Mouse (Mus musculus): ENCODE measurements at regions not wholly inside any gene's neighbourhood (a gene's known extent, or its start where the extent isn't known, plus 50 kb on each side); places are given as distances from the start of the nearest gene placed in this dataset.

DNA sequence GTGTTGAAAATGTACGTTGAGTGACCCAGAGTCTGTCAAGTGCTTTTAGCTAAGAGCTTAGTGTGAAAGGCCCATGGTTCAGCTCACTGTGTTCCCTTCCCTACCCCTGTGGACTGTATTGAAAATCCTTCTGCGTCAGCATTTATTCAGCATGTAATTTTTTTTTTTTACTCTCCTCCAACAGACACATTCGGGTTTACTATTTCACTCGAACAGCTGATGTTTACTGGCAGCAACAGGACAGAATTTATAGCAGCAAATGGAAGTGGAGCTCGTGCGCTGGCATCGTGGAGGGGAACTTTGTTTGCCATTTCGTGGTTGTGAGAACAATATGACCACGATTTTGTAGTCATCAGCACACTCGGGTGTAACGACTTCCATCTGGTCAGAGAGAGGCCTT lies 105.0 kb upstream of the Rnaseh2b start:
- no peak overlapping the region for H3K4me3 ChIP-seq (ENCODE audit: low read depth, low read length)
- H3K4me2 ChIP-seq (replicated peaks; ENCODE audit: low read depth) = no peak overlapping the region
- no peak overlapping the region for H3K27ac ChIP-seq (replicated peaks)
- WGBS = 71% methylated on average over 11 of the region's 11 CpGs
- no peaks in the 10 kb centered on the region for H3K36me3 ChIP-seq (ENCODE audit: control insufficient read depth, insufficient read depth, low read length)
- ATAC-seq (ENCODE audit: low FRiP score, low TSS enrichment) = no peak
- H3K27me3 ChIP-seq (ENCODE audit: control insufficient read depth, insufficient read depth, low read length) = no peaks in the 10 kb centered on the region
- H3K9ac ChIP-seq (ENCODE audit: low read length) = no peak overlapping the region
- no peak for DNase-seq (ENCODE audit: low spot score)
- H3K4me1 ChIP-seq (replicated peaks; ENCODE audit: control insufficient read depth, insufficient read depth) = no peaks in the 10 kb centered on the region
- no peak for TF ChIP-seq CTCF (IDR thresholded peaks at IDR 0.05; ENCODE audit: low read depth)
- no peak for TF ChIP-seq EP300 (optimal IDR thresholded peaks at IDR 0.05)
- H3K9me3 ChIP-seq (ENCODE audit: control insufficient read depth, low read length) = no peaks in the 10 kb centered on the region

DNA sequence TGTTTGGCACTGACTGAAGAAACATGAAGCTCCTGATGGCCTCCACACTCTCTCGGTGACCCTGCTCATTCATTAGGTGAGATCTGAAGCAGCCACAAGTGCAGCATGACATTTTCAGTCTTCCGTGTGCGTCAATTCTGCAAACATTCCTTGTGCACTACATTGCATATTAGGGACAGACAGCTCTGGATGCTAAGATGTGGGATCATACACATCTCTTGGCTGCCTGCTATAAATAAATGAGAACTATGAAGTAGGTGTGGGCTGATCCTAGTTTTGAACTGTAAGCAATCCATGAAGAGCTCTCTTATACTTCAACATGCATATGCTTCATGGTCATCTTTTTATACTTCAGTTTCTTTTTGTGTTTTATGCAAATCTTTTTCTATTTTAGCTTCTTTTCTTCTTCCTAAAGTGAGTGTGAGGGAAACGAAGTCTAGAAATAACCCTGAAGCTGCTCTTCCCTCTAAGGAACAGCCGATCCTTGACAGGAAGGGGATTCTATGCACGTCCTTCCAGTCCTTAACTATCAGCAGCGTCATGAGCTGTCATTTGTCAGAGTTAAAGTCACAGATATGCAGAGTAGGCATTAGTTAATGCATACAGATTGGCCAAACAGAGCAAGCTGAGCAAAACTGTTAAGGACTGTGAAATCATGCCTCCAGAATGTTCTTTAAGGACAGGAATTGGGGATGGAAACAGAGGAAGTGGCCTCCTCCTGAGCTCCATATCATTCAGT lies 104.1 kb upstream of the Rnaseh2b start:
- H3K9me3 ChIP-seq (ENCODE audit: control insufficient read depth, low read length) = no peaks in the 10 kb centered on the region
- no peaks in the 10 kb centered on the region for H3K4me1 ChIP-seq (replicated peaks; ENCODE audit: control insufficient read depth, insufficient read depth)
- H3K27ac ChIP-seq (replicated peaks) = no peak overlapping the region
- H3K27me3 ChIP-seq (ENCODE audit: control insufficient read depth, insufficient read depth, low read length) = no peaks in the 10 kb centered on the region
- no peaks in the 10 kb centered on the region for H3K36me3 ChIP-seq (ENCODE audit: control insufficient read depth, insufficient read depth, low read length)
- no peak overlapping the region for H3K4me2 ChIP-seq (replicated peaks; ENCODE audit: low read depth)
- H3K4me3 ChIP-seq (ENCODE audit: low read depth, low read length) = no peak overlapping the region
- no peak for TF ChIP-seq CTCF (IDR thresholded peaks at IDR 0.05; ENCODE audit: low read depth)
- TF ChIP-seq EP300 (optimal IDR thresholded peaks at IDR 0.05) = no peak
- WGBS = 55% methylated on average over 7 of the region's 7 CpGs
- no peak for DNase-seq (ENCODE audit: low spot score)
- ATAC-seq (ENCODE audit: low FRiP score, low TSS enrichment) = no peak
- no peak overlapping the region for H3K9ac ChIP-seq (ENCODE audit: low read length)

- H3K9me3 ChIP-seq (ENCODE audit: control insufficient read depth, low read length) = no peaks in the 10 kb centered on the region
- H3K4me2 ChIP-seq (replicated peaks; ENCODE audit: low read depth) = no peak overlapping the region
- DNase-seq (ENCODE audit: low spot score) (no peak), ATAC-seq (ENCODE audit: low FRiP score, low TSS enrichment) (no peak)
- no peaks in the 10 kb centered on the region for H3K27me3 ChIP-seq (ENCODE audit: control insufficient read depth, insufficient read depth, low read length)
- no peak for TF ChIP-seq EP300 (optimal IDR thresholded peaks at IDR 0.05)
- H3K27ac ChIP-seq (replicated peaks) = no peak overlapping the region
- no peaks in the 10 kb centered on the region for H3K36me3 ChIP-seq (ENCODE audit: control insufficient read depth, insufficient read depth, low read length)
- no peak overlapping the region for H3K4me3 ChIP-seq (ENCODE audit: low read depth, low read length)
- H3K4me1 ChIP-seq (replicated peaks; ENCODE audit: control insufficient read depth, insufficient read depth) = no peaks in the 10 kb centered on the region
- no peak overlapping the region for H3K9ac ChIP-seq (ENCODE audit: low read length)
- 82% methylated on average over 2 of the region's 2 CpGs for WGBS
Observed at GRCm38 (mm10) chr14:62191624-62192023, 100.8 kb upstream of the Rnaseh2b start.

DNA sequence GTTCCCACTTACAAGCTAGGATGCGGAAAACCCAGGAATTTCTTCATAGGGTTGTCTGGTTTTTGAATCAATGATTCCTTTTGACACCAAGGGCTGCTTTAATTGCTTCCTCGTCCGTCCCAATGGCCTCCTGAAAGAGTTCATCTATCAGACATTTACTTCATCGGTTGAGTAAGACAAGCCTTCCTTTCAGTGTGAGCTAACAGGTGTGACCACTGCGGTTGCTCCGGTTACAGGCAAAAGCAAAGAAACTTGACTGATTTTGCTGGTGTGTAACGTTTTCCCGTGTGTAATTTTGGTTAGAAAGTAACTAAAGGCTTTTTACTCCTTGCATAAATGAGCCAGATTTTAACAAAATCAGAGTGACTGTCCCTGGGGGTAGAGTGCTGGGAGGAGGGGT lies 99.6 kb upstream of the Rnaseh2b start:
- Histone ChIP-seq H3K4me1 (replicated peaks; ENCODE audit: control insufficient read depth, insufficient read depth) (no peaks in the 10 kb centered on the region), H3K27me3 (ENCODE audit: control insufficient read depth, insufficient read depth, low read length) (no peaks in the 10 kb centered on the region), H3K9me3 (ENCODE audit: control insufficient read depth, low read length) (no peaks in the 10 kb centered on the region), H3K36me3 (ENCODE audit: control insufficient read depth, insufficient read depth, low read length) (no peaks in the 10 kb centered on the region), H3K4me3 (ENCODE audit: low read depth, low read length) (no peak overlapping the region), H3K4me2 (replicated peaks; ENCODE audit: low read depth) (no peak overlapping the region), H3K9ac (ENCODE audit: low read length) (no peak overlapping the region), H3K27ac (replicated peaks) (no peak overlapping the region)
- no peak for TF ChIP-seq CTCF (IDR thresholded peaks at IDR 0.05; ENCODE audit: low read depth)
- TF ChIP-seq EP300 (optimal IDR thresholded peaks at IDR 0.05) = no peak
- 47% methylated on average over 8 of the region's 8 CpGs for WGBS
- ATAC-seq (ENCODE audit: low FRiP score, low TSS enrichment) (no peak), DNase-seq (ENCODE audit: low spot score) (no peak)

GRCm38 (mm10) chr14:62193371-62193770 lies 99.0 kb upstream of the Rnaseh2b start:
- H3K27me3 ChIP-seq (ENCODE audit: control insufficient read depth, insufficient read depth, low read length) = no peaks in the 10 kb centered on the region
- 34% methylated on average over 4 of the region's 4 CpGs for WGBS
- H3K4me3 ChIP-seq (ENCODE audit: low read depth, low read length) = no peak overlapping the region
- H3K4me2 ChIP-seq (replicated peaks; ENCODE audit: low read depth) = no peak overlapping the region
- no peak for DNase-seq (ENCODE audit: low spot score)
- no peak overlapping the region for H3K9ac ChIP-seq (ENCODE audit: low read length)
- ATAC-seq (ENCODE audit: low FRiP score, low TSS enrichment) = no peak
- no peak overlapping the region for H3K27ac ChIP-seq (replicated peaks)
- H3K9me3 ChIP-seq (ENCODE audit: control insufficient read depth, low read length) = no peaks in the 10 kb centered on the region
- TF ChIP-seq CTCF (IDR thresholded peaks at IDR 0.05; ENCODE audit: low read depth) = no peak
- no peak for TF ChIP-seq EP300 (optimal IDR thresholded peaks at IDR 0.05)
- no peaks in the 10 kb centered on the region for H3K4me1 ChIP-seq (replicated peaks; ENCODE audit: control insufficient read depth, insufficient read depth)
- H3K36me3 ChIP-seq (ENCODE audit: control insufficient read depth, insufficient read depth, low read length) = no peaks in the 10 kb centered on the region

DNA sequence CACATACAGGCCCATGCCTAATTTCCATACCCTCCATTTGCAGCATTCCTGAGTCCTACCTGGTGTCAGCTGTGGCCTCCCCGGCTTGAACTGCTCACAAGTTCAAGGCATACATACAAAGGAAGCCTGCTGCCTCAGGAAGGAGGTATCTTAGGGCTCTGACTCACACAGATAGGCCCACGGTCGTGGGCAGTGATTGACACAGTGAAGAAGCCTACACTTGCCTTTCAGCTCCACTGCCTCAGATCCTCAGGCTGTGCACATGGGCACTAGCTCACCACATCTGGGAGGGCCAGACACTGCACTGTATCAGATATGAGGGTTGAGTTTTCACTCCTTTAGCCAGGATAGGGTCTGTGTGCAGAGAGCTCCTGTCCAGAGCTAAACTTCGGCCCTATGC lies 95.6 kb upstream of the Rnaseh2b start:
- no peak for DNase-seq (ENCODE audit: low spot score)
- Histone ChIP-seq H3K36me3 (ENCODE audit: control insufficient read depth, insufficient read depth, low read length) (no peaks in the 10 kb centered on the region), H3K27me3 (ENCODE audit: control insufficient read depth, insufficient read depth, low read length) (no peaks in the 10 kb centered on the region), H3K9me3 (ENCODE audit: control insufficient read depth, low read length) (no peaks in the 10 kb centered on the region), H3K4me2 (replicated peaks; ENCODE audit: low read depth) (no peak overlapping the region), H3K4me3 (ENCODE audit: low read depth, low read length) (no peak overlapping the region), H3K9ac (ENCODE audit: low read length) (no peak overlapping the region), H3K4me1 (replicated peaks; ENCODE audit: control insufficient read depth, insufficient read depth) (no peaks in the 10 kb centered on the region), H3K27ac (replicated peaks) (no peak overlapping the region)
- ATAC-seq (ENCODE audit: low FRiP score, low TSS enrichment) = no peak
- TF ChIP-seq CTCF (IDR thresholded peaks at IDR 0.05; ENCODE audit: low read depth) = no peak
- 65% methylated on average over 4 of the region's 4 CpGs for WGBS

All from stomach, postnatal 0 days (tissue).